Mouse (Mus musculus) hindbrain, embryonic 11.5 days (tissue): ENCODE results near the gene Tuba3a. TPM values are rescaled to one million over a fixed set of nuclear protein-coding genes. Genes with fewer than 3 reads are reported as not detected.
A peak's percentile ranks its signal among the peaks of the same experiment; 100 is the strongest.
"Not testable (repeated sequence)": the region's sequence is repeated elsewhere in the genome, so short reads cannot be mapped to it uniquely, and the experiment has no call there.

Experiments
- ATAC-seq: fragments of 200-750 bp; cut with Nextera tagmentation; 2 replicates; pipeline ENCODE4 v1.8.0; 2017; ENCODE audit warnings: mild to moderate bottlenecking, moderate TSS enrichment, moderate library complexity; ENCODE audit not compliant: low FRiP score
- DNase-seq: peaks from one replicate; pipeline ENCODE4 v3.0.0-alpha.2; 2015; ENCODE audit warnings: low spot score
- H3K27ac ChIP-seq: fragments of 300-500 bp; sonication (generic); 2 replicates; pipeline ENCODE4 v1.5.1; 2014; ENCODE audit warnings: mild to moderate bottlenecking, low read depth, low read length
- H3K27me3 ChIP-seq: fragments of 300-500 bp; sonication (generic); 2 replicates; pipeline ENCODE4 v1.6.1; 2014; ENCODE audit warnings: mild to moderate bottlenecking, low read length, moderate library complexity, mixed read lengths; ENCODE audit not compliant: control insufficient read depth, insufficient read depth
- H3K36me3 ChIP-seq: fragments of 300-500 bp; sonication (generic); 2 replicates; pipeline ENCODE4 v1.6.1; 2014; ENCODE audit warnings: mild to moderate bottlenecking, low read length, moderate library complexity, mixed read lengths; ENCODE audit not compliant: control insufficient read depth, insufficient read depth
- H3K4me1 ChIP-seq: fragments of 300-500 bp; sonication (generic); replicated peaks from 2 replicates; pipeline ENCODE4 v1.6.1; 2014; ENCODE audit warnings: low read length, mixed read lengths; ENCODE audit not compliant: control insufficient read depth, insufficient read depth
- H3K4me2 ChIP-seq: fragments of 300-500 bp; sonication (generic); replicated peaks from 2 replicates; pipeline ENCODE4 v1.6.1; 2014; ENCODE audit warnings: mild to moderate bottlenecking, low read depth, low read length
- H3K4me3 ChIP-seq: fragments of 300-500 bp; sonication (generic); 2 replicates; pipeline ENCODE4 v1.5.1; 2014; ENCODE audit warnings: low read depth, low read length
- H3K9ac ChIP-seq: fragments of 300-500 bp; sonication (generic); 2 replicates; pipeline ENCODE4 v1.6.1; 2014; ENCODE audit warnings: low read depth, low read length
- H3K9me3 ChIP-seq: fragments of 300-500 bp; sonication (generic); 2 replicates; pipeline ENCODE4 v1.6.1; 2016; ENCODE audit warnings: low read length; ENCODE audit not compliant: control insufficient read depth
- WGBS: fragments of 180-500 bp; shearing (Covaris S2); extraction: QIAGEN DNeasy Blood & Tissue Kit; methylation state at CpG from one replicate; pipeline ENCODE4 v1.1.7; 2014; 5-methylcytosine and 5-hydroxymethylcytosine counted together
- polyA plus RNA-seq: library from polyadenylated mRNA; unstranded; fragments of >200 nt; fragmentation: Nextera tagmentation; extraction: Ambion mirVana; gene quantifications from 2 replicates; pipeline ENCODE4 v1.2.1, GENCODE M21; 2014

Tuba3a gene
- polyA plus RNA-seq, 1 experiment from 2014 or later = not detected

DNA sequence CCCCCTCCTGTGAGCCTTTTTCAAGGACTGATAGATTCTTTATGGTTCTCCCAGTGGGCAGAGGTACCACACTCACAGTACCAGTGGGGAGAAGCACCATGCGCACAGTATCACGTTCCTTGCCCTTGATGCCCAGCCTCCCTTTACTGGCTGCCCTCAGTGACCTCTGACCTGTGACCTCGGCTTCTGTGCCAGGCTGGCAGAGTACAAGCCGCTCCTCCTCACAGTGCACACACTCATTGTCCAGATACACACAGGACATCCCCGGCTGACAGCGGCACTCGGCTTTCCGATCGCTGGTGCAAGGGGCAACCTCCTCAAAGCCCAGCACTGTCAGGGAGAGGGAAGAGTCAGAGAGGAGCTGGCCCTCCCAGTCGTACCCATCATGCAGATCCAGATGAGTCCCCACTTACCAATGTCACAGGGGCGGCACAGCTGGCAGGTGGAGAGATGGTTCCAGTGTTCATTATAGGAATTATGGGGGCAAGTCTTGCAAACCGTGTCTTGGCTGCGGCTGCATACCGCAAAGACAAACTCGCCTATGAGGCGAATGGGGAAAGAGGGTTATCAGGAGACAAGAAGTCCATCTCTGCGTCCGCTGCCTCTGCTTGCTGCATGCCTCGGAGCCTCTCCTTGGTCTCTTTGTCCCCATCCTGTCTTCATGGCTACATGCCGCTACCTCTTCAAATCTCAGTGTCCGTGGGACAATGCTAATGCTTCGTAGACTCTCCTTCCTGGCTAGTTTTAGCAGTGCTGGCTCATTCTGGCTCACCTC, 26.9 kb upstream of the Tuba3a start:
- ATAC-seq = no peak
- Histone ChIP-seq H3K4me1 (no peaks in the 10 kb centered on the region), H3K9ac (peak overlapping the region; percentile 75), H3K27me3 (no peaks in the 10 kb centered on the region), H3K9me3 (no peaks in the 10 kb centered on the region), H3K27ac (no peak overlapping the region), H3K4me3 (peak overlapping the region; percentile 33), H3K36me3 (no peaks in the 10 kb centered on the region), H3K4me2 (peak overlapping the region; percentile 76)
- peak; percentile 19 for DNase-seq
- 63% methylated on average over 22 of the region's 22 CpGs for WGBS

DNA sequence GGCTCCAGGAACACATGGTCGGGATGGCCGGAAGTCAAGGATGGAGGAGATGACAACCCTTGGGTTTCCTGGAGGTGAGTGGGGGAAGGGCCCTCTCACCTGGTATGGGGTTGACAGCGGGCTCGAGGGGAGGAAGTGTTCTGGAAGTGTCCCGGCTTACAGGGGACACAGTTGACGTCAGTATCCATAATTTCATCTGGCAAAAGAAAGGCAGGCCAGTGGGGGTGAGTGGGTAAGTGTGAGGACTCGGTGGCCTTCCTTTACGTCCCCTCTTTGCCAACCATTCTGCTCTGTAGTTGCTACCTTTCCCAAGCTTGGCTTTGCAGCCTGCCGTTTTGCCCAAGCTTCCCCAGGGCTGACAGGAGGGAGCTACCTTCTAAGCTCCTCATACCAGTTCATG, 26.3 kb upstream of the Tuba3a start:
- no peak overlapping the region for H3K4me3 ChIP-seq
- no peaks in the 10 kb centered on the region for H3K36me3 ChIP-seq
- ATAC-seq = no peak
- WGBS = 90% methylated on average over 9 of the region's 9 CpGs
- no peaks in the 10 kb centered on the region for H3K4me1 ChIP-seq
- H3K27me3 ChIP-seq = no peaks in the 10 kb centered on the region
- DNase-seq = no peak
- no peak overlapping the region for H3K9ac ChIP-seq
- H3K27ac ChIP-seq = no peak overlapping the region
- no peak overlapping the region for H3K4me2 ChIP-seq
- no peaks in the 10 kb centered on the region for H3K9me3 ChIP-seq

DNA sequence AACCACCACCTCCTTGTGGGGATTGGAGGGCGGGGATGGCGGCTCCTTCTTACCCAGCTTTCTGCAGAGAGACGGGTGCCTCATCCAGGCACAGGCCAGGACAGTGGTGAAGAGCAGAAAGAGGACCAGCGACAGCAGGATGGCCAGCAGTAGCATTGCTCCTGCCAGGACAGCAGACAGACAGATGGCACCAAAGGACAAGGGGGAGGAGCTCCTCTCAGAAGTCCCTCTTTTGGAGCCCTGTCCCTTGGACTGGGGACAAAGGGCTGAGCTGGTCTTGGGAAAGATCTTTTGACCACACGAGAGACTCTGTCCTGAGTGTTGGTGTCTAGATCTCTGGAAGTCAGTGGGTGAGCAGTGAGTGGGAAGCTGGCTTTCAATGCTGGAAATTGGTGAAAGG, 23.6 kb upstream of the Tuba3a start:
- ATAC-seq (no peak), DNase-seq (no peak)
- no peaks in the 10 kb centered on the region for H3K27me3 ChIP-seq
- WGBS = 28% methylated on average over 5 of the region's 5 CpGs
- no peaks in the 10 kb centered on the region for H3K4me1 ChIP-seq
- no peak overlapping the region for H3K4me3 ChIP-seq
- no peak overlapping the region for H3K9ac ChIP-seq
- H3K4me2 ChIP-seq = no peak overlapping the region
- H3K9me3 ChIP-seq = no peaks in the 10 kb centered on the region
- no peak overlapping the region for H3K27ac ChIP-seq
- no peaks in the 10 kb centered on the region for H3K36me3 ChIP-seq

DNA sequence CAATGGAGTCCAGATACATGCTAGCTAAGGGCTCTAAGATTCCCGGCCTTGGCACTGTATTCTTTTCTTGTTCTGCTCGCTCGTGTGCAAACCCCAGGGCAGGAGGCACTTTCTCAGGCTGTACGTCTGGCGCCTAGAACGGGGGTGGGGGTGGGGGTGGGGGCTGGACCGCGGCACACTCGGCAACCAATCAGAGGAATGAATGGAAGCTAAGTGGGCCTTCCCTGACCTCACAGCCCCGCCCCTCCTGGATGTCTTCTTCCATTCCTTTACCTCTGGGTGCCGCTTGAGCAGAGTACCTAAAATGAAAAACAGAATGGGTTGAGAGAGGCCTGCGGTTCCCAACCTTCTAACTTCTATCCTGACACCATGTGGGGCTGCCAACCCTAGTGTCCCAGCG, 23.1 kb upstream of the Tuba3a start:
- Histone ChIP-seq H3K9ac (no peak overlapping the region; the same call in 1 of the 2 replicates), H3K4me2 (0 out of 2 replicates have a peak overlapping the region, but pooled peaks have one; percentile 19), H3K9me3 (no peaks in the 10 kb centered on the region), H3K27me3 (no peaks in the 10 kb centered on the region), H3K4me1 (no peaks in the 10 kb centered on the region), H3K27ac (no peak overlapping the region), H3K4me3 (no peak overlapping the region), H3K36me3 (no peaks in the 10 kb centered on the region)
- DNase-seq (peak; percentile 39), ATAC-seq (peak; percentile 58; the same call in 1 of the 2 replicates)
- WGBS = 7% methylated on average over 13 of the region's 13 CpGs

DNA sequence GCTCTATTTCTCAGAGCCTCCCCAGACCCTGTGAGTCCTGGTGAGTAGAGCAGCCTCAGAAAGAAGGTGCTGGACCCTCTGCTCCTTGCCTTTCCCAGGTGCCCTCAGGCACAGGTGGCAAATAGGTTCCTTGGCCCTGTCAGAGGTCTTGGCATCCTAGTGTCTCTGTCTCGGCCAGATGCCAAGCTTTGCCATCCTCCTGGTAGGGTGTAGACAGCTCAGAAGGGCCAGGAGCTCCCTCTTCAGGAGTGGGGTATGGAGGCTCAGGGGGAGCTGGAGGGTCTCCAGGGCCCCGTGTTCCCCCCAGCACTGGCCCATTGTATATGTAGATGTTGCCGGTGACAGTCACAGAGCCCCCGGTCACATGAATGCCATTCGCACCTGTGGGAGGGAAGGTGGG, 21.2 kb upstream of the Tuba3a start:
- 84% methylated on average over 5 of the region's 5 CpGs for WGBS
- no peak overlapping the region for H3K4me3 ChIP-seq
- H3K36me3 ChIP-seq = no peaks in the 10 kb centered on the region
- no peak overlapping the region for H3K4me2 ChIP-seq
- no peak overlapping the region for H3K9ac ChIP-seq
- ATAC-seq = no peak
- no peak for DNase-seq
- H3K27me3 ChIP-seq = no peaks in the 10 kb centered on the region
- H3K4me1 ChIP-seq = no peaks in the 10 kb centered on the region
- H3K9me3 ChIP-seq = no peaks in the 10 kb centered on the region
- H3K27ac ChIP-seq = no peak overlapping the region

DNA sequence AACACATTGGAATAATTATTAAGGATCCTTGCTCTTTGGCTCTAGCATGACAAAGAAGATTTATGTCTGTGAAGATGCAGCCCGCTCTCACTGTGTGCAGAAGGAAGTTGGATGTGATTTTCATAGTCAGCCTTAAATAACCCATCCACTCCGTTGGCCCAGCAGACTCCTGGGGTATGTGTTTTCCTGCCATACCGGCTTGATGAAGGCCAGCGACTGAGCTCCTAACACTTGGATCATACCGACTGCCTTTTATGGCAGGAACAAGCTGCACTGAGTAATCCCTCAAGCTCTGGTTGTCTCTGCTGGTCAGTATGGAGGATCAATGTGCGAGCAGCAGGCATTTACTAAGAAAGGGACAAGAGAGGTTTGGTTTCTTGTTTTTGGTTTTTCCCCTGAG, 19.6 kb upstream of the Tuba3a start:
- Histone ChIP-seq H3K27ac (no peak overlapping the region), H3K9ac (no peak overlapping the region), H3K27me3 (no peaks in the 10 kb centered on the region), H3K4me1 (no peaks in the 10 kb centered on the region), H3K36me3 (no peaks in the 10 kb centered on the region), H3K4me2 (no peak overlapping the region), H3K4me3 (no peak overlapping the region), H3K9me3 (no peaks in the 10 kb centered on the region)
- 88% methylated on average over 6 of the region's 6 CpGs for WGBS
- DNase-seq (no peak), ATAC-seq (no peak)

DNA sequence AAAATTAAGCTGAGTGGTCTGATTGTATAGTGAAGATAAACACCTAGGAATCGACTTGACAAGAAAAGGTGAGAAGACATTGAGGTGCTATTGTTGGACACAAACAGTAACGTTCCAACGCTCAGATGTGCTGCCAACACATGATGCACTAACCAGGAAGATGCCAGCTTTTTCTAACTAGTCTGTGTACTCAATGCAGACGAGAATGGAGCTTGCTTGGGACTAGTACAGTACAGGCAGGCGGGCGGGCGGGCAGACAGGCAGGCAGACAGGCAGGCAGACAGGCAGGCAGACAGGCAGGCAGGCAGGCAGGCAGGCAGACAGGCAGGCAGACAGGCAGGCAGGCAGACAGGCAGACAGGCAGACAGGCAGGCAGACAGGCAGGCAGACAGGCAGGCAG, 18.6 kb upstream of the Tuba3a start:
- WGBS = 91% methylated on average over 7 of the region's 7 CpGs
- not testable (repeated sequence) for H3K9ac ChIP-seq, H3K4me1 ChIP-seq, ATAC-seq, H3K27me3 ChIP-seq, H3K27ac ChIP-seq, H3K4me2 ChIP-seq, H3K9me3 ChIP-seq, DNase-seq, H3K36me3 ChIP-seq, H3K4me3 ChIP-seq

DNA sequence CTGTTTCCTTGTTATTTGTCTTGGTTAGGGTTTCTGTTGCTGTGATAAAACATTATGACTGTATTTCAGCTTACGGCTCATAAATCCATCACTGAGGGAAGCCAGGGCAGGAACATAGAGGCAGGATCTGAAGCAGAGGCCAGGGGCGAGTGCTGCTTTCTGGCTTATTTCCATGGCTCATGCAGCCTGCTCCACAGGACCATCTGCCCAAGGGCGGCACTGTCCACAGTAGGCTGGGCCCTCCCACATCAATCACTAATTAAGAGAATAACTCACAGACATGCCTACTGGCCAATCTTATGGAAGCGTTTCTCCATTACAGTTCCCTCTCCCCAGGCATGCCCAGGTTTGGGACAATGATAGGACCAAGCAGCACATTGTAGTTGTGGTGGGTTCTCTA, 17.4 kb upstream of the Tuba3a start:
- H3K4me3 ChIP-seq = no peak overlapping the region
- 81% methylated on average over 4 of the region's 4 CpGs for WGBS
- no peak overlapping the region for H3K4me2 ChIP-seq
- DNase-seq (no peak), ATAC-seq (no peak)
- no peaks in the 10 kb centered on the region for H3K27me3 ChIP-seq
- H3K27ac ChIP-seq = no peak overlapping the region
- H3K4me1 ChIP-seq = no peaks in the 10 kb centered on the region
- no peak overlapping the region for H3K9ac ChIP-seq
- H3K36me3 ChIP-seq = no peaks in the 10 kb centered on the region
- no peaks in the 10 kb centered on the region for H3K9me3 ChIP-seq

DNA sequence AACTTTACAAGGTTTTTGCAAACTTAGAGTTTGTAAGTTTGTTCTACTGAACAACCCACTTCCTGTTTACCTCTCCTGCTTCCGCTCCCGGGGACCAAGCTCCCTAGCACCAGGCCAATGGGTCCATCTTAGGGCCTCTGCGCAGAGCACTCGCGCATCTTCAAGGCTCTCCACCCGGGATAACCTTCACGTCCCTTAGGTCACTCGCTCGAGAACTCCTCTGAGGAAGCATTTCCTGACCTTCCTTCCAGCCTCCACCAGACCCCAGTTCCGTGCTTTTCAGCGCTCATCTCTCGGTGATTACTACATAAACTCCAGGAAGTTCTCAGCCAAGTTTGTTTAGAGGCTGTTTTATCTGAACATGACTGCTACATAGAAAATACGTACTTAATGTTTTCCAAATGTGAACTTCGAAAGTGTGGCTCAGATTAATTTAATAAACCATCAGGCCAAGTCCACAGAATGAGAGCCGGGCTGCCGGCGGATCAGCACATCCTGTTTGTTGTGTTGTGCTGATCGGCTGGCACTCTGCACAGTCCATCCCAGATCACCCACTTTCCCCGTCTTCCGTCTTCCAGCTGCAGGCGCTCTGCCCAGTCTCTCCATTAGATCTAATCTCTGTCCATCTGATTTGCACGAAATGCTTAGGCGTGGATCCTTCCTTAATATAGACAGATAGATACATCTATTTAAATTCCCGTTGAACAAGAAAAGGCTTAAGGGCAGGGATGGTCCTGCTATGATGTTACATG, 16.6 kb upstream of the Tuba3a start:
- ATAC-seq = no peak
- Histone ChIP-seq H3K4me2 (no peak overlapping the region), H3K4me1 (no peaks in the 10 kb centered on the region), H3K9me3 (no peaks in the 10 kb centered on the region), H3K36me3 (no peaks in the 10 kb centered on the region), H3K27ac (no peak overlapping the region), H3K9ac (no peak overlapping the region), H3K4me3 (no peak overlapping the region), H3K27me3 (no peaks in the 10 kb centered on the region)
- DNase-seq = no peak
- WGBS = 91% methylated on average over 24 of the region's 24 CpGs
